Mouse (Mus musculus): Measurements from ENCODE around the gene Csk.

The Csk gene

DNA sequence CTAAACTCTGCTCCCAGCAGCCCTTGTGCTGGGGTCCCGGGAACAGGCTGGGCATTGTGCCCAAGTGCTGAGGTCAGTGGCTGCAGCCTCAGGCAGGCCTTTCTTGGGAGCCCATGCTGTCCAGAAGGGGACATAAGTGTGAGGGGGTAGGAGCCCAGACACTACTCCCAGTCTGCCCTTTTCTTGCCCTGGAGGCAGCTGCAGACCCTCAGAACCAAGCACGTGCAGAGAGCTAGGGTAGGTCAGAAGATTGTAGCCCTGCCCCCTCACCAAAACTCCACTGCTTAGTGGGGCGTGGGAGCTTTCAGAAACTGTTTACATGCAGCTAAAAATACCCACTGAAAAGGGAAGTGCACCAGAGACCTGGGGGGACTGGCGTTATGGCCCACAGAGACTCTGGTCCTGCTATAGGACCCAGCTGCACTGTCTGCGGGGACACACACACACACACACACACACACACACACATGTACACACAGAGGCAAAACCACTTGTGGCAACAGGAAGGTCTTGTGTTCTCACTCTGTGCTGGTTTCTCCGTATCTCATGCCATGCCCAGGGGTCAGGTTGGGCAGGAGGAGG is 15.6 kb downstream of the Csk start:
- DNase-seq (ENCODE audit: low spot score), result no peak

- DNase-seq (ENCODE audit: low spot score), result no peak
Measured at GRCm38 (mm10) chr9:57637272-57637671, 16.2 kb downstream of the Csk start.

DNA sequence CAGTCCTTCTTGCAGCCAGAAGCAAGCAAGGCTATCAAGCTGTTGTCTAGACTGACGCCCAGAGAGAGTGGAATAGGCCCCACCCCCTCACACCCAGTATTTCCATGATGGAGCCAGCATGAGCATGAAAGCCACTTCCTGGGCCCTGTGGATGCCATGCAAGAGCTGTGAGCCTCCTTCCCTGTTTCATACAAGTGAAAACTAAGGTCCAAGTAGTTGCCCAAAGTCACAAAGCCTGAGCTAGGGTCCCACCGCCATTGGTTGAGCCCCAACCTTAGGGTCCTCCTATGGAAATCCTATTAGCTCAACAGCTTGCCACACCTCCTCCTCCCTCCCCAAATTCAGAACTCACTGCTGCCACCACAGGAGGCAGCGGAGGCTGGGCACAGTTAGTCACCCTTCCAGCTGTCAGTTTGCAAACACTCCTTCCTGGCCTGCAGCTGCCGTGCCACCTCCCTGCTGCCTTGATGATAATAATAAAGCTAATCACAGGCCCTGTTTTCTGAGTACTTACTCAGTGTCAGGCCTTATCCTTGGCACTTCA is 19.9 kb downstream of the Csk start:
- no peak for DNase-seq (ENCODE audit: low spot score)

DNA sequence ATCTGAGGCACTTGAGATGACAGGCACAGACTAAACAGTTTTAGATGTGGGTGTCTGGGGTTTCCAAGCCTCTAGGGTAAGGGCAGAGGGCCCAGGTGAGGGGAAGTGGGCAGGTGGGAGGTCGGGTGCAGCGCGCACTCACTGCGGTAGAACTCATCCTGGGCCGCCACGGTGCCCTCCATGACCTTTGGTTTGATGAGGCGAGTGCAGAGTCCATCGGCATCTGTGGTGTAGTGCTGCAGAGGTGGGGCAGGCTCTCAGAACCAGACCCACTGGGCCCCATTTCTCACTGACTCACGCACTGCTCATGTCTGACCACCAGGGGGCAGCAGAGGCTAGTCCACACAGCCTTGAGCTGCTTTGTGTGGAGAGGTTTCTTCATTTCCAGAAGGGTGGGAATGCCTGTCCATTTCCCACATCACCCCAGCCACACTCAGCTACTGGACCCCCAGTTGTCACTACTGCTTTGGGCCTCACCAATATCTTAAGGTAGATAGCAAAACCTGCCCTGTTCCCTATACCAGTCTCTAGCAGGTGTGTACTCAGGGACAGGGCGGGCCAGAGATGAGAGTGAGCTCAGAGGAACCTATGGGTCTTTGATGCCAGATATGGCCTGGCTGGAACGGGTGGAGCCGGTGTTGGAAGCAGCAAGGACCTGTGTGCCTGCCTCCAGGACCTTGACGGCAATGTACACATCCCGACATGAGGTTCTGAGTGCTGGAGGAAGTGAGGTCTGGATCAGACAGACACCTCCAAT is 24.1 kb downstream of the Csk start:
- peak; percentile 83 for DNase-seq (ENCODE audit: low spot score)

DNA sequence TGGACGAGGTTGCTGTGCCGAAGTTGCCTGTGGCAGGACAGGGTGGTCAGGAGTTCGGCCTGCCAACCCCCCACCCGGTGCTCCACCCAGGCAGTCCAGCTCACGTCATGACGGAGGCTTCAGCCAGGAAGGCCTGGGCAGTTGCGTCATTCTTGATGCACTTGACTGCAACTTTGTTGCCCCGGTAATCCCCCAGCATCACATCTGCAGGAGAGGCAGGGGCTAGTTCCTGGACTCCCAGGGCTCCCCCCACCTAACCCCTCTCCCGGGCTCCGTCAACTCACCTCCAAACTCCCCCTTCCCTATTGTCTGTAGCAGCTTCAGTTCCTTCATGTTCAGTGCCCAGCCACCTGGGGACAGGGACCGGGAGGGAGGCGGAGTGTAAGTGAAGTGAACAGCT is 24.7 kb downstream of the Csk start:
- DNase-seq (ENCODE audit: low spot score), result no peak

DNA sequence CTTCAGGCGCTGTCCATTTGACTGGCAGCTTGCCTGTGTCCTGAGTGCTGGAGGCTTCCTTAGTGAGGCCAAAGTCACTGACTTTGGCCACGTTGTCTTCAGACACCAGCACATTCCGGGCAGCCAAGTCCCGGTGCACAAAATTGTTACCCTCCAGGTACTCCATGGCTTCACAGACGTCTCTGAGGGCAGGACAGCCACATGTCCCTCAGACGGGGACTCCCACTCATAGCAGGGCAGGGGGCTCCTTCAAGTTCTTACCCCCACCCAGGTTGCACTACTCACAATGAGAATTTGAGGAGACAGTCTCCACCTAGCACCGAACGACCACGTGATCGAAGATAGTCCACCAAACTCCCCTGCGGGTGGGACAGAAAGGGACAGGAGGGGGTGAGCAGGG is 25.5 kb downstream of the Csk start:
- no peak for DNase-seq (ENCODE audit: low spot score)

GRCm38 (mm10) chr9:57627191-57627590 is 26.2 kb downstream of the Csk start:
- DNase-seq (ENCODE audit: low spot score), result no peak

DNA sequence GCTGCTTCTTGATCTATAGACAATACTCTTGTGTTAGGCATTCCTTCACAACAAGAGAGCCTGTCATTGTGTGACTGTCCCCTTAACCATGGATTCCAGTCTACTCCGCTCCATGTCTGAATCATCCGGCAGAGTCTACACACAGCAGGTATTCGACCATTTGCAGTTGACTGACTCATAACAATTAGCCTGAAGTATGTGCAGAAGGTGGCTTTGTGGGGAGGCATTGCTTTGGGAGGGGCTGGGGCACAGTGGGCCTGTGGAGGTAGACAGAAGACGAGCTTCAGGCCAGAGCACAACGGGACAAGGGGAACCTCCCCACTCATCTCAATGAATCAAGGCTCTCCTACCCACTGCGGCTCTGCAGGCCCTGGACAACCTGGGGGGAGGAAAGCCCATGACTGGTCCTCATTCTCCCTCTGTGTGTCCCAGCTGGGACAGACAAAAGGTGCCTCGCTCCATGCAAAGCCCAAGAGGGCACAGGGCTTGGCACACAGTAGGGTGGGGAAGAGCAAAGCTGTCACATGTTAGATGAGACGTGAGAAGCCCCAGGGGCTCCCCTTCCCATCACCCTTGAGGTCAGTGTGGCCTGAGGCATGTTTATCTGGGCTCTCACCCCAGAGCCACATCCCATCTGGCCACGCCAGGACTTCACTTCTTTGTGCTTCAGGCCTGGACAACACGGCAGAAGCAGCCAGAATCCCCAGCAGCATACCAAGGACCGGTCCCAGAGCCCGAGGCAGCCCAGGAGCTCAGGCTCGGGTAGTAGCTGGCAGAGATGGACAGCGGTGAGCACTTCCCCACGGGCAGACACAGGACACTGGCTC is 27.5 kb downstream of the Csk start:
- DNase-seq (ENCODE audit: low spot score), result no peak

DNA sequence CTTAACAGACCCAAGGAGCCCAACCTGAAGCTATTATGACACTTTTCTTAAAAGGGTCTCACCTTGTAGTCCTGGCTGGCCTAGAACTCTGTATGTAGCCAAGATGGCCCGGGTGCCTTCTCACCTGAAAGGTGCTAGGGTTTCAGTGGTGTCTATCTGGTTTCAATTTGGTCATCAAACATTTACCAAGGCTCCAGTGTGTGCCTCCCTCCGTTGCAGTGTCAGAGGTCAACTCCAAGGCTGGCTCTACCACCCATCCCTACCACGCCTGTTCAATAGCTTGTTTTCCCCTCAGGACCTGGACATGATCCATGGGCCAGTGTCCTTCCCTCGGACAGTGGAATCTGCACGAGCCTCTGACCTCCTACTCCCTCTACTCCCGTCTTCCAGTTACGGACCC is 29.1 kb downstream of the Csk start:
- DNase-seq (ENCODE audit: low spot score), result no peak

- no peak for DNase-seq (ENCODE audit: low spot score)
Measured at GRCm38 (mm10) chr9:57620674-57621073, 32.8 kb downstream of the Csk start, which contains the start of gene Lman1l. Lman1l (minus strand) TSS chr9:57620774.

GRCm38 (mm10) chr9:57618854-57619253 is 34.6 kb downstream of the Csk start:
- DNase-seq (ENCODE audit: low spot score), result no peak

GRCm38 (mm10) chr9:57617556-57618169 is 35.8 kb downstream of the Csk start:
- DNase-seq (ENCODE audit: low spot score), result no peak

DNA sequence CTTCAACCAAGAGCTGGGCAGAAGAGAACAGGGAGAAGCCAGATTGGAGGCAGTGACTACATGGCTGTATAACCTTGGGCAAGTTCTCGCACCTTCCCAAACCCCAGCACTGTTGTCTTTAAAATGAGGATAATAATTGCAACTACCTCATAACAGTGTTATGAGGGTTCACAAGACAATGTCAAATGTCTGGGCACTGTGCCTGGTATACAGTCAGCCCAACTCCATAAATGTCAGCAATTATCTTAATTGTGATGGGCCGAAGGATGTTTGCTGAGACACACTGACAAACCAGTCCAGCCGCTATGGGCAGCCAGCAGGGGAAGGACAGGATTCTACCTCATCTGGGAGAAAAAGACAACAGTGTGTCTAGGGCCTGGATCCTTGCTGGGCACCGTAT is 38.6 kb downstream of the Csk start:
- DNase-seq (ENCODE audit: low spot score), result no peak

GRCm38 (mm10) chr9:57613975-57614374 is 39.5 kb downstream of the Csk start:
- DNase-seq (ENCODE audit: low spot score), result no peak

GRCm38 (mm10) chr9:57612587-57612986 is 40.8 kb downstream of the Csk start:
- no peak for DNase-seq (ENCODE audit: low spot score)

DNA sequence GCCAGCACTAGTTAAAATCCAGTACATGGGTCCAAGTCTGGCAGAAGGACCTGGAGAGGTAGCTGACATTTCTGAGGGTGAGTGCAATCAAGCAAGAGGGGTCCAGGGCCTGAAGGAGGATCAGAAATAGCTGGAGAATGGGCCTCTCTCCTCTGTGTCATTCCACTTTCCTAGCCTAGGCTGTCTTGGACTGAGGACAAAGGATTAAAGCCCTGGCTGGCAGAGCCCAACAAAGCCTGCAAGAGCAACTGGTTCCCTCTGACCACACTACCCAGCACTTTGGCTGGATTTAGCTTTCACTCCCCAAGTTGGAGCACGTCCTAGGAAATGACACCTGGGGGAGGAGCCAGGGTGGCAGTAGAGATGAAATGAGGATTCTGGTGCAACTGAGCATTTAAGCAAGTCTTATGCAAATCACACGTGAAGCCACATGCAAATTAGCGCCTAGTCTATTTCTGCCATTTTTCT is 43.0 kb downstream of the Csk start:
- no peak for DNase-seq (ENCODE audit: low spot score)

- no peak for DNase-seq (ENCODE audit: low spot score)
Measured at GRCm38 (mm10) chr9:57609803-57610202, 43.6 kb downstream of the Csk start.

DNA sequence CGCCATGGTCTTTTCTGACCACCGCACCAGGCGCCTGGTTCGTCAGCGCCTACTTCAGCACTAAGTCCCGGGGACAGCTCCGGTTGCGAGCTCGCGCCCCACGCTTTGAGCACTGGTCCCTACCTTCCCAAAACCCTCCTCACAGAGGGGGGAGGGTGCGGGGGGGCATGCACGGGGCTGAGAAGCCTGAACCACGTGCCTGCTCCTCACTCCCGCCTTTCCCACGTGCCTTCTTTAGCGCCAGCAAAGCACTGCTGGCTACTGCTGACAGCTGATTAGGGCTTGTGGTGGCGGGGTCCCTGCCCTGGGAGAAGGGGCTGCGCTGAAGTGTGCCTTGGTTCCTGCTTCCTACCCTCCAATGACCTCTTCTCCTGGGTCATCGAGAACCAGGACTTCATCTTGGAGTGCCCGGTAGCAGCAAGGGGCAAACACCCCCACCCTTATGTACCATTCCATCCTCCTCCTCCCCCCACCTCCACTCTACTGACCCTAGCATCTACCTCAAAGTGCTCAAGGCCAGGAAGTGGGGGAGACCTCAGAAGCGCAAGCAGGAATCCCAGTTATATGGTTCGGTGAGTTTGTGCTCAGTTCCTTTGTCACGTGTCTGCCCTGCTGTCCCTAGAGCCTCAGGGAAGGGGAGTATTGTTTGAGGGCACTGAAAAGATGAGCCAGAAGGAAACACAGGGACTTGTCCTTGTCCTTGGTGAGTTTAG is 47.1 kb downstream of the Csk start, which contains the start of gene Cplx3:
Cplx3 (minus strand) TSS at position 143 of the 713 bp plus-strand sequence.
- DNase-seq (ENCODE audit: low spot score), result peak; percentile 78

- no peak for DNase-seq (ENCODE audit: low spot score)
Measured at GRCm38 (mm10) chr9:57605503-57605902, 47.9 kb downstream of the Csk start.

DNA sequence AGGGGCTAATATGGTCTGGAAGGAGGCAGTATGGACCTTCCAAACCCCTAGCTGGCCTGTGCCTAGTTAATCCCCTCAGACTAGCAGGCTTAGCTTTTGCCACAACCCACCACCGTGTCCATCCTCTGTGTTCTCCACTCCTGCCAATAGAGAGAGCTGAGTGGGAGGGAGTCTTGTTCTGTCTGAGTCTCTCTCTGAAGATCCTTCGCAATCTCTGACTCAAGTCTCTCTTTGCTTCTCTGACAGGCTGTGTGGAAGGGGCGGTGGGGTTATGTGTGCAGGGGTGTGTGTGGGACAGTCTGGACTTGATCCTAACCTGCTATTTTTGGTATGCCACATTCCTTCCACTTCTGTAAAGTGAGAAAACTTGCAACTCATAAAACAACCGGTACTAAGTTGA is 48.6 kb downstream of the Csk start:
- no peak for DNase-seq (ENCODE audit: low spot score)

DNA sequence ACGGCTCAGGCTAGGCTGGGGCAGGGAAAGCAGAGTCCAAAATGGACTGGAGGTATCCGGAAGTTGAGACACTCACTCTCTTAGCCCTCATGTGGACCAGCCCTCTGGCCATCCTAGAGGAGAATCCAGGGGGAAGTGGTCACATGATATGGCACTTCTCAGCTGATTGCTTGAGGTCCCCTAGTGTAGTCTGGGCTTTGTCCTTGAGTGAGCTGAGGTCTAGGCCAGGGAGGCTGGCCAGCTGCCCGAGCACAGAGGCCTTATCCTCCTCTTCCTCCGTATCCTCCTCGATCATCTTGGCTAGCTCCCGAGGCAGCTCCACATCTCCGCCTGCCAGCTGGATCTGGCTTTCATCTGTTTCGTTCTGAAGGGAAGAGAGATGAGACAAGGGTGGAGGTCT is 51.3 kb downstream of the Csk start:
- DNase-seq (ENCODE audit: low spot score), result no peak

GRCm38 (mm10) chr9:57601353-57601706 is 52.1 kb downstream of the Csk start:
- DNase-seq (ENCODE audit: low spot score), result no peak

Data from embryo, embryonic 10.5 days (tissue).